Mouse (Mus musculus): ENCODE results near the gene En2. TPM values are rescaled to one million over a fixed set of nuclear protein-coding genes. Genes with fewer than 3 reads are reported as not detected.

Gene En2
- polyA plus RNA-seq (2015; fragmentation: Nextera tagmentation; extraction: Ambion mirVana): not detected in 2 replicates

DNA sequence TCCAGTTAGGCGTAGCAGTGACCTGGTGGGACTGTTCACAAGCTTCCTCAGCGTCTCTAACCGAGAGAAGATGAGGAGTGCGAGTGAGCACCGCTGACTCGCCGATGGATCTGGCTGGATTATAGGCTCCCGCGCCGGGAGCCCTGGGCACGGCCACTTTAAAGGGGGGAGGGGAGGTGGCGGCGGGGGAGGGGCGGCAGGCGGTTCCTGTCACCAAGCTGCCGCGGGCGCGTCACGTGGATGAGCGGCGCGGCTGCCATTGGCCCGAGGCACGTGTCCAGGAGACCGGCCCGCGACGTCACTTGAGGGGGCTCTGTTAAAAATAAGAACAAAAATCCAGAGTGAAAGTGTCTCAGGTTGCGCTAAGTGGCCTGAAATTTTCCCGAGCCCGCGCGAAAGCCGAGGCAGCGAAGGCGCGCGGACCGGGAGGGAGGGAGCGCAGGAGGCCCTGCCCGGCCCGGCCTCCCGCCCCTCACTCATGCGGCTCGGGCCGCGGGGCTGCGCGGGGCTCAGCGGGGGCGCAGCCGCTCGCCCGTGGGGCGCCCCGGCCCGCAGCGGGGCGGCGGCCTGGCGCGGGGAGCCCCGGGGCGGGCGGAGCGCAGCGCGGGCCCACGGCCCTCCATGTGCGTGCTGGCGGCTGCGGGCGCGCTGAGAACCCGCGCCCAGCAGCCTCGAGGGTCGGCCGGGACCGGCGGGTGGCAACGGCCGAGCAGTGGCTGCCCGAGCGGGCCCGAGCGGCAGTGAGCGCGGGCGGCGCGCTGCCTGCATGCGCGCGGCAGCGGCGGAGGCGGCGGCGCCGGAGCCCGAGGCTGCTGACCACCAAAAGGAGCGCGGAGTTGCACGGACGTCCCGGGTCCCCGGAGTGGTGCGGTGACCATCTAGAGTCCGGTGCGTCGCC lies at the start of gene En2:
Gene En2, plus strand, starts transcription at position 337 of the 898 bp plus-strand sequence.
- Histone ChIP-seq H3K9me3 (no peaks in the 10 kb centered on the region), H3K27me3 (peaks cover 97% of the 10 kb centered on the region), H3K4me2 (peak within 1 kb of the TSS; percentile 67), H3K27ac (replicated peaks) (no peak within 1 kb of the TSS), H3K4me1 (replicated peaks) (peaks cover 22% of the 10 kb centered on the region), H3K36me3 (no peaks in the 10 kb centered on the region), H3K9ac (no peak within 1 kb of the TSS), H3K4me3 (peak within 1 kb of the TSS; percentile 42)
- peak; percentile 55 for ATAC-seq (ENCODE audit: low read depth)
- under 1% methylated on average over 109 of the region's 113 CpGs for WGBS

DNA sequence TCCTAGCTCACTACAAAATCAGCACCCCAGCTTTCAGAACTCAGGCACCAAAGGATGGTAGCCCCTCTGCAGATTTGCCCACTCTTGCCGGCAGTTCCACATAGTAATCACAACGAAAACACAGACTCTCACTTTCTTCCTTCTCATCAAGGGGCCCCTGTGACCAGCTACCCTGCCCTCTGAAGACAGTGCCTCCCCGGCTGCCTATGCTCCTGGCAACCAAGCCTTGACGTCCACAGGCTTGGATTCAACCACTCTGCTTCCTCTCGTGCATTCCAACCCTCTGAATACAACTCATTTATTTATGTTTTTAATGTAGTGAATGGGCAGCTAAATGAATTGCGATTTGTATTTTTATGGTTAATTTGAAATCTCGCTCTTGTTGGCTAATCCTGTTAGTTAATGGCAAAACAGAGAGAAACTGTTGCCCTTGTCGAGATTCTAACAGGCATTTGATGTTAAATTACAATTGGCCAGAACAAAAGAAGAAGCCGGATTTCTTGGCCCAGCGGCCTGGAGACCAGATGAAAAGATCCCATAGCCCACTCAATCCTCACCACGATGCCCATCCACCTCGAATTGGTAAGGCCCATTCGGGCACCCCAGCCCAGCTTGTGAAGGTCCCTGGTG lies 48.1 kb upstream of the En2 start:
- no peaks in the 10 kb centered on the region for H3K36me3 ChIP-seq
- peaks cover 68% of the 10 kb centered on the region for H3K27me3 ChIP-seq
- H3K9ac ChIP-seq: no peak overlapping the region
- peaks cover 11% of the 10 kb centered on the region for H3K4me1 ChIP-seq (replicated peaks)
- no peaks in the 10 kb centered on the region for H3K9me3 ChIP-seq
- ATAC-seq (ENCODE audit: low read depth): no peak
- H3K4me3 ChIP-seq: no peak overlapping the region
- WGBS: 5% methylated on average over 13 of the region's 13 CpGs
- H3K4me2 ChIP-seq: no peak overlapping the region
- H3K27ac ChIP-seq (replicated peaks): no peak overlapping the region

DNA sequence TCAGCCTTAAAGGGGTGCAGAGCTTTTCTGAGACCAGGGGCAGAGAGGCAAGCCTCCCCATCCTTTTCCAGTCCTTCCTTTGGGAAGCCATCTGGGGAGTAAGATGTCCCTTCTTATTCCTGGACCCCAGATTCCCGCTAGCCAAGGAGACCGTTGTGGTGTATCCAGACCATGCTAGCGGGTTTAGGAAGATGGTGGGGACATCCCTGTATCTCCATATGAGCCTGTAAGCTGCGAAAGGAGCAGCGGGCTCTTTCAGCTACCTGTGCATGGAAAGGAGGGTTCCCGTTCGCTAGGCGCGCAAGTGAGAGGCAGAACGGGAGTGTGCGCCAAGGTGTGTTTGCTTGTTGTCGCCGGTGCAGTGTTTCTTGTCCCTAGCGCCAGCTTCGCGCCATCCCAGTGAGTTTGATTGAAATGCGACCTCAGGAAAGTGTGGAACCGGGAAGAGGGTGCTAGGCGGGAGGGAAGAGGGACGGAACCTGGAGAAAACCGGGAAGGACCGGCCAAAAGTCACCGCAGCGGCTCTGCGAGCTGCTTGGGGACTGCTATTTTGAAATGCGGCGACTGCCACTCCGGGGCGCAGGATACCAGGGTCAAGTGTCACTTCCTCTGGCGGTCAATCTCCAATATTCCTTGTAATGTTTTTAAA lies 47.5 kb upstream of the En2 start:
- no peak overlapping the region for H3K9ac ChIP-seq
- H3K27ac ChIP-seq (replicated peaks): no peak overlapping the region
- H3K36me3 ChIP-seq: no peaks in the 10 kb centered on the region
- ATAC-seq (ENCODE audit: low read depth): no peak
- H3K27me3 ChIP-seq: peaks cover 75% of the 10 kb centered on the region
- H3K4me2 ChIP-seq: peak overlapping the region; percentile 45
- H3K9me3 ChIP-seq: no peaks in the 10 kb centered on the region
- peaks cover 12% of the 10 kb centered on the region for H3K4me1 ChIP-seq (replicated peaks)
- peak overlapping the region; percentile 21 for H3K4me3 ChIP-seq
- 1% methylated on average over 30 of the region's 30 CpGs for WGBS

DNA sequence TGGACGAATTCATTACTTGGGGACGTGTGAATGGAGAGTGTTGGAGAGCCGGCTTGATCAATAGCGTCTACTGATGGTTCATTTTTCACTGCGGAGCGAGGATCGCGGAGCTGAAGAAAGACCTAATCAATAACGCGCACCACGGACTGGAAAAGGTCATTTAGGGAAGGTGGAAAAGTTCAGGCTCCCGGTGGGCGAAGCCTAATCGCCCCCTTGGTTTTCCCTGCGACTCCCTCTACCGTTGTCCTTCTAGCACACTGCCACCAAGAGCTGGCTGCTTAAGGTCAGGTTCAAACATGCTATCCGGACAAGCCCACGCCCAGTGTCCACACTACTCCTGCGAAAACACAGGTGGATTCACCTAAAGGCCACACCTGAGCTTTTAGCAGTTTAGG lies 47.0 kb upstream of the En2 start:
- no peaks in the 10 kb centered on the region for H3K36me3 ChIP-seq
- WGBS: 2% methylated on average over 19 of the region's 19 CpGs
- H3K27me3 ChIP-seq: peaks cover 80% of the 10 kb centered on the region
- peak overlapping the region; percentile 45 for H3K4me2 ChIP-seq
- H3K4me1 ChIP-seq (replicated peaks): peaks cover 17% of the 10 kb centered on the region
- peak overlapping the region; percentile 21 for H3K4me3 ChIP-seq
- ATAC-seq (ENCODE audit: low read depth): 0 out of 2 replicates have a peak, but pooled peaks have one; percentile 19
- no peak overlapping the region for H3K9ac ChIP-seq
- no peaks in the 10 kb centered on the region for H3K9me3 ChIP-seq
- no peak overlapping the region for H3K27ac ChIP-seq (replicated peaks)

DNA sequence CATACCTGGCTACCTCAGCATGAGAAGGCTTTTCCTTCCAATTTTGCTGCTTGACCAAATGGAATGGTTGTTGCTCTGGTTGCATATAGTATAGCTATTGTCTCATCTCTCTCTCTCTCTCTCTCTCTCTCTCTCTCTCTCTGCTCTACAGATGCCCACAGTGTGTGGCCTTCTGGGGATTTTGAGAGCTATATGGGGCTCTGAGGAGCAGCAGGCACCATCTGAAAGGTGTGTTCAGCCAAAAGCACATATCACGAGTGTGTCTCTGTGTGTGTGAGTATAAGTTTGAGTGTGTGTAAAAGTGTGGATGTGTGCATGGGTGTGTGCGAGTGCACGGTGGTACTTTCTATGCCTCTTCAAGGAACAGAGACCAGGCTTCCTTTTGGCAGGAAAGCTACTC lies 45.9 kb upstream of the En2 start:
- H3K9ac ChIP-seq: no peak overlapping the region
- no peak overlapping the region for H3K27ac ChIP-seq (replicated peaks)
- peaks cover 83% of the 10 kb centered on the region for H3K27me3 ChIP-seq
- no peak overlapping the region for H3K4me3 ChIP-seq
- peaks cover 28% of the 10 kb centered on the region for H3K4me1 ChIP-seq (replicated peaks)
- 25% methylated on average over 3 of the region's 3 CpGs for WGBS
- no peaks in the 10 kb centered on the region for H3K36me3 ChIP-seq
- no peak for ATAC-seq (ENCODE audit: low read depth)
- H3K4me2 ChIP-seq: no peak overlapping the region
- H3K9me3 ChIP-seq: no peaks in the 10 kb centered on the region

DNA sequence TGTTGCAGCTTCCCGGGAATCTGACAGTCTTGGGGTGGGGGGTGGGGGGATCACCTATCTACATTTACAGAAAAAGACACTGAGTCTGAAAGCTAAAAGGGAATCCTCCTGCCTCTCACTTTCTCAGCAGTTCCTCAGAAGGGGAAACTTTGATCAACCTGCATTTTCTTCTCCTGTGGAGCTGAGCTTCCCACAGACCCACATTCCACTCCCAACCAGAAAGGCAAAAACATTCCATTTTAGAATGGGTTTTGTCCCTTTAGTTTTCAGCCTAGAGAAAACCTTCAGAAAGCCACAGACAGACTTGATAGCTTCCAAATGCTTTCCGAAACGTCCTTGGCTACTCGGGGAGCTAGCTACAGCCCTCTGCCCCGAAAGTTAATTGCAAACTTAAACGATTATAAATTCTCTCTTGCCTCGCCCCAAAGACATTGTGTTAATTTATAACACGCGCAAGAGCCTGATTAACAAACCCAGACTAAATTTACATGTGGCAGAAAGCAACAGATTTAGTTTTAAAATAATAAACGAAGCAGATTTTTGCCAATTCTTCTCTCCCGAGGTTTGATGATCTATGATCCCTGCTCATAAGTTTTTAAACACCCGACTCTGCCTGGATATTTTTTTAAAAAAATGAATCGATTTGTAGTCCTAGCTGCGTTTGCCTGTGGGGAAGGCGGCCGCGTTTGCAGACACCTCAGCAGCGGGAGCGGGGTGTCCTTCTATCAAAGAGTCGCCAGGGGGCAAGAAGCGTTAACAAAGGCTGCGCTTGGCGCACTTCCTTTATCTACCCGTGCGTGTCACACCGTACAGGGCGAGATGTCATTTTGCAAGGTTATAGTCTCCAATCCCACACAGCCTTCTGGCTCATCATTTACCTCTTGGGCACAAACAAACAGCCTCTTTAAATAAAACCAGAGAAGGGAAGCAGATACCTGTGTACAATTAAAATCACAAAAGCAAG lies 42.7 kb upstream of the En2 start:
- Histone ChIP-seq H3K27ac (replicated peaks) (no peak overlapping the region), H3K4me2 (peak overlapping the region; percentile 18; the same call in 1 of the 2 replicates), H3K4me1 (replicated peaks) (peaks cover 26% of the 10 kb centered on the region), H3K27me3 (peaks cover 98% of the 10 kb centered on the region), H3K4me3 (no peak overlapping the region), H3K9ac (no peak overlapping the region), H3K36me3 (no peaks in the 10 kb centered on the region), H3K9me3 (no peaks in the 10 kb centered on the region)
- ATAC-seq (ENCODE audit: low read depth): peak; percentile 83; the same call in 1 of the 2 replicates
- WGBS: 1% methylated on average over 27 of the region's 27 CpGs

- no peak overlapping the region for H3K4me3 ChIP-seq
- 0 out of 2 replicates have a peak, but pooled peaks have one; percentile 50 for ATAC-seq (ENCODE audit: low read depth)
These were observed 42.1 kb upstream of the En2 start for GRCm38 (mm10) chr5:28123455-28123825.

GRCm38 (mm10) chr5:28124321-28125230 lies 40.9 kb upstream of the En2 start:
- Histone ChIP-seq H3K9ac (no peak overlapping the region), H3K4me2 (peak overlapping the region; percentile 21; the same call in 1 of the 2 replicates), H3K27me3 (peaks cover 89% of the 10 kb centered on the region), H3K27ac (replicated peaks) (no peak overlapping the region), H3K4me1 (replicated peaks) (peaks cover 17% of the 10 kb centered on the region), H3K4me3 (no peak overlapping the region), H3K36me3 (no peaks in the 10 kb centered on the region), H3K9me3 (no peaks in the 10 kb centered on the region)
- ATAC-seq (ENCODE audit: low read depth): no peak
- 5% methylated on average over 28 of the region's 28 CpGs for WGBS

More at GRCm38 (mm10) chr5:28123455-28123825, 42.1 kb upstream of the En2 start:
- Histone ChIP-seq H3K4me2 (peak overlapping the region; percentile 18; the same call in 1 of the 2 replicates), H3K27me3 (peaks cover 98% of the 10 kb centered on the region), H3K4me1 (replicated peaks) (peaks cover 19% of the 10 kb centered on the region), H3K36me3 (no peaks in the 10 kb centered on the region), H3K9me3 (no peaks in the 10 kb centered on the region), H3K9ac (no peak overlapping the region), H3K27ac (replicated peaks) (no peak overlapping the region)
- WGBS: 3% methylated on average over 11 of the region's 11 CpGs

DNA sequence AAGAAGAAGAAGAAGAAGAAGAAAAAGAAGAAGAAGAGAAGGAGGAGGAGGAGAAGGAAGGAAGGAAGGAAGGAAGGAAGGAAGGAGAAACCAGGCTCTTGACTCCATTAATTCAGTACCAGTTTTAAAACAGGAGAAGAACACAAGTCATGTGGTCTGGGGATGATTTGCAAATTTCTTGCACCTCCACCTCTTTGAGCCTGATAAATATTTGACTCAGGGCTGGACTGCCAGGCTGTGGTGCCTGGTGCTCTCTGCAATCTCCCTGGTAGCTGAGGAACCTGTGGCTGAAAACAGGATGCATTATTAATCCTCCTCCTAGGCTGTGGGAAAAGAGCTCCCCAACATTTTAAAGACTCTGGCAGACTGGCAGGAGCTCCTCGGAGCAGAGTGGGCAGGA lies 36.6 kb upstream of the En2 start:
- 44% methylated on average over 1 of the region's 1 CpGs for WGBS
- H3K4me1 ChIP-seq (replicated peaks): peaks cover 8% of the 10 kb centered on the region

GRCm38 (mm10) chr5:28132231-28132630 lies 33.3 kb upstream of the En2 start:
- H3K9ac ChIP-seq: no peak overlapping the region
- H3K4me1 ChIP-seq (replicated peaks): no peaks in the 10 kb centered on the region
- H3K36me3 ChIP-seq: no peaks in the 10 kb centered on the region
- H3K9me3 ChIP-seq: no peaks in the 10 kb centered on the region
- ATAC-seq (ENCODE audit: low read depth): no peak
- no peak overlapping the region for H3K4me2 ChIP-seq
- H3K27me3 ChIP-seq: peaks cover 53% of the 10 kb centered on the region
- 83% methylated on average over 5 of the region's 5 CpGs for WGBS
- H3K4me3 ChIP-seq: no peak overlapping the region
- H3K27ac ChIP-seq (replicated peaks): no peak overlapping the region

More for the DNA sequence above, 36.6 kb upstream of the En2 start:
- Histone ChIP-seq H3K27me3 (peaks cover 73% of the 10 kb centered on the region), H3K36me3 (no peaks in the 10 kb centered on the region), H3K27ac (replicated peaks) (no peak overlapping the region), H3K9me3 (no peaks in the 10 kb centered on the region), H3K4me2 (no peak overlapping the region), H3K9ac (no peak overlapping the region), H3K4me3 (no peak overlapping the region)
- ATAC-seq (ENCODE audit: low read depth): no peak

All from neural tube, embryonic 13.5 days (tissue).